Mouse (Mus musculus): Measurements from ENCODE around the gene Zc3h12d. TPM values are rescaled to one million over a fixed set of nuclear protein-coding genes. Genes with fewer than 3 reads are reported as not detected.

Gene Zc3h12d
- polyA plus RNA-seq (2012; rRNA removed) = 0.15 and 0.22 TPM in 2 replicates

- DNase-seq (ENCODE audit: extremely low spot score in 1 of 2, low spot score in 1 of 2) = no peak
Measured at GRCm38 (mm10) chr10:7832171-7832676, at the start of gene Zc3h12d. TSS of gene Zc3h12d (plus strand) at chr10:7832470.

GRCm38 (mm10) chr10:7787319-7787718 is 45.0 kb upstream of the Zc3h12d start:
- DNase-seq (ENCODE audit: extremely low spot score in 1 of 2, low spot score in 1 of 2) = no peak

- no peak for DNase-seq (ENCODE audit: extremely low spot score in 1 of 2, low spot score in 1 of 2)
Measured at GRCm38 (mm10) chr10:7792254-7792750, 40.0 kb upstream of the Zc3h12d start.

- peak; percentile 72 to 91 for DNase-seq (ENCODE audit: extremely low spot score in 1 of 2, low spot score in 1 of 2)
Measured at GRCm38 (mm10) chr10:7792751-7793385, 39.4 kb upstream of the Zc3h12d start, which contains the start of the genes Ginm1 and Ppil4. TSS of gene Ginm1 (minus strand) at chr10:7792824. TSS of gene Ppil4 (plus strand) at chr10:7792891.

GRCm38 (mm10) chr10:7801258-7801657 is 31.0 kb upstream of the Zc3h12d start:
- no peak for DNase-seq (ENCODE audit: extremely low spot score in 1 of 2, low spot score in 1 of 2)

- no peak for DNase-seq (ENCODE audit: extremely low spot score in 1 of 2, low spot score in 1 of 2)
Measured at GRCm38 (mm10) chr10:7802519-7803140, 29.6 kb upstream of the Zc3h12d start.

GRCm38 (mm10) chr10:7809937-7810336 is 22.3 kb upstream of the Zc3h12d start:
- DNase-seq (ENCODE audit: extremely low spot score in 1 of 2, low spot score in 1 of 2) = peak in 1 of 2 experiments; percentile 83

- no peak for DNase-seq (ENCODE audit: extremely low spot score in 1 of 2, low spot score in 1 of 2)
Measured at GRCm38 (mm10) chr10:7816476-7816875, 15.8 kb upstream of the Zc3h12d start.

- DNase-seq (ENCODE audit: extremely low spot score in 1 of 2, low spot score in 1 of 2) = no peak
Measured at GRCm38 (mm10) chr10:7818676-7819075, 13.6 kb upstream of the Zc3h12d start.

- no peak for DNase-seq (ENCODE audit: extremely low spot score in 1 of 2, low spot score in 1 of 2)
Measured at GRCm38 (mm10) chr10:7819156-7819555, 13.1 kb upstream of the Zc3h12d start.

- DNase-seq (ENCODE audit: extremely low spot score in 1 of 2, low spot score in 1 of 2) = no peak
Measured at GRCm38 (mm10) chr10:7819603-7820002, 12.7 kb upstream of the Zc3h12d start.

- DNase-seq (ENCODE audit: extremely low spot score in 1 of 2, low spot score in 1 of 2) = no peak
Measured at GRCm38 (mm10) chr10:7820171-7820570, 12.1 kb upstream of the Zc3h12d start.

- no peak for DNase-seq (ENCODE audit: extremely low spot score in 1 of 2, low spot score in 1 of 2)
Measured at GRCm38 (mm10) chr10:7821981-7822380, 10.3 kb upstream of the Zc3h12d start.

- DNase-seq (ENCODE audit: extremely low spot score in 1 of 2, low spot score in 1 of 2) = no peak
Measured at GRCm38 (mm10) chr10:7824663-7825280, 7.5 kb upstream of the Zc3h12d start.

- DNase-seq (ENCODE audit: extremely low spot score in 1 of 2, low spot score in 1 of 2) = no peak
Measured at GRCm38 (mm10) chr10:7825281-7825665, 7.0 kb upstream of the Zc3h12d start.

- DNase-seq (ENCODE audit: extremely low spot score in 1 of 2, low spot score in 1 of 2) = no peak
Measured at GRCm38 (mm10) chr10:7826106-7826505, 6.2 kb upstream of the Zc3h12d start.

- no peak for DNase-seq (ENCODE audit: extremely low spot score in 1 of 2, low spot score in 1 of 2)
Measured at GRCm38 (mm10) chr10:7833377-7834165, 1.3 kb downstream of the Zc3h12d start.

GRCm38 (mm10) chr10:7834671-7835225 is 2.5 kb downstream of the Zc3h12d start:
- no peak for DNase-seq (ENCODE audit: extremely low spot score in 1 of 2, low spot score in 1 of 2)

GRCm38 (mm10) chr10:7836902-7837301 is 4.6 kb downstream of the Zc3h12d start:
- no peak for DNase-seq (ENCODE audit: extremely low spot score in 1 of 2, low spot score in 1 of 2)

GRCm38 (mm10) chr10:7837446-7837845 is 5.2 kb downstream of the Zc3h12d start:
- DNase-seq (ENCODE audit: extremely low spot score in 1 of 2, low spot score in 1 of 2) = no peak

Measured in frontal cortex, adult 2 months (tissue).